Mouse (Mus musculus): ENCODE measurements at regions not wholly inside any gene's neighbourhood (a gene's known extent, or its start where the extent isn't known, plus 50 kb on each side); places are given as distances from the start of the nearest gene placed in this dataset.

GRCm38 (mm10) chr10:87384606-87385206 is 108.8 kb downstream of the Ascl1 start:
- no peaks in the 10 kb centered on the region for H3K36me3 ChIP-seq (ENCODE audit: insufficient read depth, low read length)
- DNase-seq (ENCODE audit: low spot score) (no peak), ATAC-seq (ENCODE audit: low FRiP score) (no peak)
- H3K27ac ChIP-seq (ENCODE audit: low read depth, low read length), result no peak overlapping the region
- no peaks in the 10 kb centered on the region for H3K9me3 ChIP-seq (ENCODE audit: low read length)
- no peak for TF ChIP-seq CTCF (IDR thresholded peaks at IDR 0.05)
- no peak overlapping the region for H3K4me2 ChIP-seq (ENCODE audit: low read depth, low read length, poor library complexity, severe bottlenecking)
- no peaks in the 10 kb centered on the region for H3K27me3 ChIP-seq (ENCODE audit: insufficient read depth, low read length)
- H3K4me3 ChIP-seq (ENCODE audit: low read depth, low read length), result no peak overlapping the region
- H3K4me1 ChIP-seq (ENCODE audit: insufficient read depth, low read length), result no peaks in the 10 kb centered on the region
- no peak overlapping the region for H3K9ac ChIP-seq (replicated peaks; ENCODE audit: low read length, poor library complexity, severe bottlenecking)
- 84% methylated on average over 9 of the region's 9 CpGs for WGBS

- peak; percentile 44; the same call in 1 of the 2 replicates for ATAC-seq (ENCODE audit: low FRiP score)
- DNase-seq (ENCODE audit: low spot score), result peak; percentile 36
- Histone ChIP-seq H3K4me1 (ENCODE audit: insufficient read depth, low read length) (no peaks in the 10 kb centered on the region), H3K4me2 (ENCODE audit: low read depth, low read length, poor library complexity, severe bottlenecking) (peak overlapping the region; percentile 42), H3K4me3 (ENCODE audit: low read depth, low read length) (peak overlapping the region; percentile 18; the same call in 1 of the 2 replicates), H3K27ac (ENCODE audit: low read depth, low read length) (no peak overlapping the region), H3K36me3 (ENCODE audit: insufficient read depth, low read length) (no peaks in the 10 kb centered on the region), H3K9me3 (ENCODE audit: low read length) (no peaks in the 10 kb centered on the region), H3K9ac (replicated peaks; ENCODE audit: low read length, poor library complexity, severe bottlenecking) (peak overlapping the region; percentile 14; the same call in 1 of the 2 replicates), H3K27me3 (ENCODE audit: insufficient read depth, low read length) (no peaks in the 10 kb centered on the region)
- 20% methylated on average over 19 of the region's 19 CpGs for WGBS
- TF ChIP-seq CTCF (IDR thresholded peaks at IDR 0.05), result no peak
Measured at GRCm38 (mm10) chr10:87351400-87352172, 141.9 kb downstream of the Ascl1 start.

- DNase-seq (ENCODE audit: low spot score), result no peak
- Histone ChIP-seq H3K27ac (ENCODE audit: low read depth, low read length) (no peak overlapping the region), H3K9ac (replicated peaks; ENCODE audit: low read length, poor library complexity, severe bottlenecking) (no peak overlapping the region), H3K4me3 (ENCODE audit: low read depth, low read length) (peak overlapping the region; percentile 18; the same call in 1 of the 2 replicates), H3K4me2 (ENCODE audit: low read depth, low read length, poor library complexity, severe bottlenecking) (peak overlapping the region; percentile 42), H3K9me3 (ENCODE audit: low read length) (no peaks in the 10 kb centered on the region), H3K27me3 (ENCODE audit: insufficient read depth, low read length) (no peaks in the 10 kb centered on the region), H3K36me3 (ENCODE audit: insufficient read depth, low read length) (no peaks in the 10 kb centered on the region), H3K4me1 (ENCODE audit: insufficient read depth, low read length) (no peaks in the 10 kb centered on the region)
- 34% methylated on average over 8 of the region's 8 CpGs for WGBS
- ATAC-seq (ENCODE audit: low FRiP score), result no peak; the same call in 1 of the 2 replicates
- no peak for TF ChIP-seq CTCF (IDR thresholded peaks at IDR 0.05)
Measured at GRCm38 (mm10) chr10:87351079-87351399, 142.4 kb downstream of the Ascl1 start.

GRCm38 (mm10) chr10:87335176-87335575 is 158.3 kb downstream of the Ascl1 start:
- no peak for ATAC-seq (ENCODE audit: low FRiP score)
- Histone ChIP-seq H3K27ac (ENCODE audit: low read depth, low read length) (no peak overlapping the region), H3K4me2 (ENCODE audit: low read depth, low read length, poor library complexity, severe bottlenecking) (no peak overlapping the region), H3K9ac (replicated peaks; ENCODE audit: low read length, poor library complexity, severe bottlenecking) (no peak overlapping the region), H3K4me3 (ENCODE audit: low read depth, low read length) (no peak overlapping the region), H3K36me3 (ENCODE audit: insufficient read depth, low read length) (no peaks in the 10 kb centered on the region), H3K27me3 (ENCODE audit: insufficient read depth, low read length) (no peaks in the 10 kb centered on the region), H3K4me1 (ENCODE audit: insufficient read depth, low read length) (no peaks in the 10 kb centered on the region), H3K9me3 (ENCODE audit: low read length) (no peaks in the 10 kb centered on the region)
- no peak for TF ChIP-seq CTCF (IDR thresholded peaks at IDR 0.05)
- WGBS, result 92% methylated on average over 3 of the region's 3 CpGs
- no peak for DNase-seq (ENCODE audit: low spot score)

GRCm38 (mm10) chr10:87333311-87333710 is 160.1 kb downstream of the Ascl1 start:
- DNase-seq (ENCODE audit: low spot score) (peak; percentile 35), ATAC-seq (ENCODE audit: low FRiP score) (no peak)
- no peaks in the 10 kb centered on the region for H3K27me3 ChIP-seq (ENCODE audit: insufficient read depth, low read length)
- H3K4me1 ChIP-seq (ENCODE audit: insufficient read depth, low read length), result no peaks in the 10 kb centered on the region
- 29% methylated on average over 6 of the region's 6 CpGs for WGBS
- H3K9me3 ChIP-seq (ENCODE audit: low read length), result no peaks in the 10 kb centered on the region
- no peak for TF ChIP-seq CTCF (IDR thresholded peaks at IDR 0.05)
- H3K4me2 ChIP-seq (ENCODE audit: low read depth, low read length, poor library complexity, severe bottlenecking), result no peak overlapping the region
- H3K9ac ChIP-seq (replicated peaks; ENCODE audit: low read length, poor library complexity, severe bottlenecking), result no peak overlapping the region
- no peak overlapping the region for H3K4me3 ChIP-seq (ENCODE audit: low read depth, low read length)
- no peaks in the 10 kb centered on the region for H3K36me3 ChIP-seq (ENCODE audit: insufficient read depth, low read length)
- H3K27ac ChIP-seq (ENCODE audit: low read depth, low read length), result no peak overlapping the region

- WGBS, result 95% methylated on average over 2 of the region's 2 CpGs
- Histone ChIP-seq H3K27me3 (ENCODE audit: insufficient read depth, low read length) (no peaks in the 10 kb centered on the region), H3K27ac (ENCODE audit: low read depth, low read length) (no peak overlapping the region), H3K36me3 (ENCODE audit: insufficient read depth, low read length) (no peaks in the 10 kb centered on the region), H3K4me2 (ENCODE audit: low read depth, low read length, poor library complexity, severe bottlenecking) (no peak overlapping the region), H3K4me3 (ENCODE audit: low read depth, low read length) (no peak overlapping the region), H3K4me1 (ENCODE audit: insufficient read depth, low read length) (no peaks in the 10 kb centered on the region), H3K9ac (replicated peaks; ENCODE audit: low read length, poor library complexity, severe bottlenecking) (no peak overlapping the region), H3K9me3 (ENCODE audit: low read length) (no peaks in the 10 kb centered on the region)
- no peak for ATAC-seq (ENCODE audit: low FRiP score)
- no peak for DNase-seq (ENCODE audit: low spot score)
- no peak for TF ChIP-seq CTCF (IDR thresholded peaks at IDR 0.05)
Measured at GRCm38 (mm10) chr10:87329471-87329870, 164.0 kb downstream of the Ascl1 start.

All from midbrain, postnatal 0 days (tissue).